Mouse (Mus musculus) cortical plate, adult 2 months (tissue): ENCODE data around the gene Slc52a3. TPM values are rescaled to one million over a fixed set of nuclear protein-coding genes. Genes with fewer than 3 reads are reported as not detected.

Experiments used
- H3K27ac ChIP-seq: fragments of 200-500 bp; 2 replicates; pipeline ENCODE4 v1.5.1; 2012; ENCODE audit warnings: low read length, control low read depth, inconsistent platforms; ENCODE audit not compliant: insufficient read depth
- H3K4me1 ChIP-seq: fragments of 200-500 bp; 2 replicates; pipeline ENCODE4 v1.6.1; 2011; ENCODE audit warnings: low read length; ENCODE audit not compliant: control insufficient read depth, insufficient read depth
- H3K4me3 ChIP-seq: fragments of 200-500 bp; 2 replicates; pipeline ENCODE4 v1.5.1; 2011; ENCODE audit warnings: mild to moderate bottlenecking, low read length, control low read depth; ENCODE audit not compliant: insufficient read depth
- CTCF ChIP-seq: fragments of 200-500 bp; IDR thresholded peaks from 2 replicates; pipeline ENCODE4 v1.5.1; 2011; ENCODE audit warnings: mild to moderate bottlenecking, control low read depth, low read length; ENCODE audit not compliant: insufficient read depth; ENCODE audit errors: extremely low read depth
- POLR2A ChIP-seq: fragments of 200-500 bp; IDR thresholded peaks from 2 replicates; pipeline ENCODE4 v1.6.1; 2011; ENCODE audit warnings: mild to moderate bottlenecking, low read length, control low read depth; ENCODE audit not compliant: insufficient read depth; ENCODE audit errors: extremely low read depth
- polyA plus RNA-seq: library from polyadenylated mRNA; depleted of rRNA; stranded (reverse); fragments of >200 nt; gene quantifications from 2 replicates; pipeline ENCODE4 v1.2.3, GENCODE M21; 2012; rRNA removed

Gene Slc52a3
- polyA plus RNA-seq, 1 experiment, result 3.3 TPM

DNA sequence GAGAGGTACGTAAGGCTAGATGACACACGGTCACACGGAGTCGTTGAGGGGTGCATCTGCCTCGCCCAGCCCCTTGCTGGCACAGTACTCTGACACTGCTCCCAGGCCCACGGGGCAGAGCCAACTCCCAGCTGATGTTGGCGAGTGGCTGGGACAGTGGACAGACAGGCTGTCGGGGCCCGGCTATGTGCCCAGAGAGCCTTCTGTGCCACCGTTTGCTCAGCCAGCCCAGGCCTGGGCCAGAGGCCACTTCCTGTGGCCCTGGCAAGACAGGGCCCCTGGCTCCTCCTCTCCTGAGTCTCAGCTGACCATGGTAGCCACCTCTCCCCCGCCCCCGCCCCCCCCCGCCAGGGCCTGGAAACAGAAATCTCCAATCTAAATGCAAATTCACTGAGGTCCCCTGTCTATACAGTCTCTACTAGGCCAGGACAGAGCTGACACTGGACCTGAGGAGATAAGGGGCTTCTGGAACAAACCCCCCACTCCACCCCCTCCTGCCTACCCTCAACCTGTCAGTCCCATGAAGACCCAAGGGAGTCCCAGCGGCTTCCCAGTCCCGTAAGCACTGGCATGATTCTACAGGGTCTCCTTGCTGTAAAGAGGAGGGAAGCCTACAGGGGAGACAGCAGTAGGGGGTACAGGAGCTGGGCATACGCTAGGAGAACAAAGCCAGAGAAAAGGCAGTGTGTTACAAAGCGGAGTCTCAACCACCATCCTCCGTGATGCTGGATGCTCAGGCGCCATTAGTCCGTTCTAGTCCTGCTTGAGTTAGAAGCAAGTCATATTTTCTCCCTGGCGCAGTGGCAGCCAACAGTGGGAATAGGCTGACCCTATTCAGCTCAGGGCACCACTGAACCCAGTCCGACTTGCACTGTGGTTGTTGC is 60.3 kb downstream of the Slc52a3 start:
- TF ChIP-seq POLR2A (no peak), CTCF (no peak)
- no peak overlapping the region for H3K27ac ChIP-seq
- H3K4me1 ChIP-seq, result no peaks in the 10 kb centered on the region
- no peak overlapping the region for H3K4me3 ChIP-seq

DNA sequence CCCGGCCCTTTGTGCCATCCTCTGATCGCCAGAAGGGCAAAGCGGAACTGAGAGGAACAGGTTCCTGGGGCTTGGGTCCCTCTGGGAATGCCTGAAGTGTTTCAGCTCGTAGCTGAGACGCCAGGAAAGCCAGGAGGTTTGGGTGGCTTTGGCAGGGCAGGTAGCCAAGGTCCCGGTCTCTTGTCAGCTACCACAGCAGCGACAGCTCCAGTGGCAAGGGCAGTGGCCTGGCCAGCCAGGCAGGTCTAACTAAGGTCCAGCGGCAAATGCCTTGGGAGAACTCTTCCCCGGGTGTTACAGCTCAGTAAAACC is 60.9 kb downstream of the Slc52a3 start:
- TF ChIP-seq CTCF (no peak), POLR2A (no peak)
- H3K4me1 ChIP-seq, result no peaks in the 10 kb centered on the region
- no peak overlapping the region for H3K4me3 ChIP-seq
- no peak overlapping the region for H3K27ac ChIP-seq

Other genes with a start within 250 kb of the Slc52a3 start
- gene Rspo4, start 153.6 kb upstream of the Slc52a3 start, polyA plus RNA-seq, result 0.11 and 0.15 TPM in 2 replicates
- gene Angpt4, start 85.3 kb upstream of the Slc52a3 start, polyA plus RNA-seq, result 0.09 and 0.10 TPM in 2 replicates
- gene Fam110a, start 16.3 kb upstream of the Slc52a3 start, polyA plus RNA-seq, result 6.6 and 6.9 TPM in 2 replicates
- gene Scrt2, start 85.0 kb downstream of the Slc52a3 start, polyA plus RNA-seq, result 9.9 and 12.1 TPM in 2 replicates
- gene Srxn1, start 109.0 kb downstream of the Slc52a3 start, polyA plus RNA-seq, result 94.9 and 97.3 TPM in 2 replicates
- 1.0 and 1.9 TPM in 2 replicates for gene Tcf15, start 147.1 kb downstream of the Slc52a3 start, polyA plus RNA-seq
- 70.7 and 73.3 TPM in 2 replicates for gene Csnk2a1, start 230.3 kb downstream of the Slc52a3 start, polyA plus RNA-seq